ENCODE assay signal across 15 mouse cellular contexts in genomic region chr2:118841186-118841585, GRCm38 (mm10).
"Had no signal": no experiment of that assay in that cellular context is flagged by ENCODE, and none has a peak within 500 bp of the region (broad histone marks: within the 10 kb centered on the region; RNA-seq: fewer than 3 reads in every experiment).

No protein-coding gene starts in this region.

- H3K9ac ChIP-seq: limb, embryonic 13.5 days; midbrain, embryonic 13.5 days; neural tube, embryonic 15.5 days had no signal

- H3K4me3 ChIP-seq: layer of hippocampus, adult 2 months; limb, embryonic 13.5 days; midbrain, embryonic 13.5 days; myocyte; neural tube, embryonic 15.5 days had no signal

- H3K27ac ChIP-seq: kidney, postnatal 0 days; layer of hippocampus, adult 2 months; limb, embryonic 13.5 days; midbrain, embryonic 13.5 days; neural tube, embryonic 15.5 days had no signal

- ATAC-seq: midbrain, embryonic 13.5 days had no signal

- H3K4me2 ChIP-seq: limb, embryonic 13.5 days; midbrain, embryonic 13.5 days; neural tube, embryonic 15.5 days had no signal

- H3K4me1 ChIP-seq: midbrain, embryonic 13.5 days; neural tube, embryonic 15.5 days had no signal

- DNase-seq: kidney, adult 11 months; kidney, adult 9 months; kidney, postnatal 4 days; left cerebral cortex, postnatal 4 days; lung, adult 18-20 months; right cerebral cortex, adult 18-20 months; right cerebral cortex, postnatal 25 days; thymus, adult 18-20 months; thymus, postnatal 14 days had no signal

- H3K9me3 ChIP-seq: midbrain, embryonic 13.5 days; neural tube, embryonic 15.5 days had no signal

- H3K36me3 ChIP-seq: midbrain, embryonic 13.5 days; neural tube, embryonic 15.5 days had no signal

- H3K27me3 ChIP-seq: limb, embryonic 13.5 days; midbrain, embryonic 13.5 days; neural tube, embryonic 15.5 days had no signal
